Mouse (Mus musculus) cortical plate, adult 2 months (tissue): Measurements from ENCODE around the gene Macrod2.

ENCODE experiments used
- CTCF ChIP-seq: fragments of 200-500 bp; IDR thresholded peaks from 2 replicates; pipeline ENCODE4 v1.5.1; 2011; ENCODE audit warnings: mild to moderate bottlenecking, control low read depth, low read length; ENCODE audit not compliant: insufficient read depth; ENCODE audit errors: extremely low read depth
- POLR2A ChIP-seq: fragments of 200-500 bp; IDR thresholded peaks from 2 replicates; pipeline ENCODE4 v1.6.1; 2011; ENCODE audit warnings: mild to moderate bottlenecking, low read length, control low read depth; ENCODE audit not compliant: insufficient read depth; ENCODE audit errors: extremely low read depth

DNA sequence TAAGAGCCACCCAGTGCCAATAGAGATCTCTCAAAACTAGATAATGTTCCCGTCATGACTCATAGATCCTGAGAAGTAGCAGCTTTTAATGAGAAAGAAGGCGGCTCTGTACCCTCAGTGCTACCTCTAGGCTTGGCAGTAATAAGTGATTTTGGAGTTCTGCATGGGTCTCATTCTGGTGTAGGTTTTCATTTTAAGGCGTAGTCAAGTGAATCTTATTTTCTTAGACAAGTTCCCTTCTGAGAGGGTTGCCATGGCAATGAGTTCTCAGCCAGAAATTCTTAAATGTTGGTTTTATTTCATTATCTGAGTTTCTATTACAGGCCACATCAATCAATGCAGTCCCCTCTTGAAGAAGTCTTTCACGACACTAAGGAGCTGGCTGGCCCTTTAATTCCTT lies 1127.0 kb downstream of the Macrod2 start:
- TF ChIP-seq CTCF (no peak), POLR2A (no peak)
